Mouse (Mus musculus) CD8-positive naive resting alpha-beta T cell, adult 2 months (primary cell): ENCODE data around the gene Rasgrp3.

Experiments used
- DNase-seq, 2 experiments: peaks; one replicate each; pipeline ENCODE4 v3.0.0; 2022; ENCODE audit warnings: low read depth in 2 of 2, low spot score in 2 of 2

The Rasgrp3 gene

GRCm38 (mm10) chr17:75498241-75498651 lies 62.5 kb downstream of the Rasgrp3 start:
- no peak for DNase-seq

GRCm38 (mm10) chr17:75503031-75503430 lies 67.3 kb downstream of the Rasgrp3 start:
- DNase-seq, result no peak

GRCm38 (mm10) chr17:75505053-75505452 lies 69.4 kb downstream of the Rasgrp3 start:
- DNase-seq, result no peak

GRCm38 (mm10) chr17:75506097-75506675 lies 70.5 kb downstream of the Rasgrp3 start:
- no peak for DNase-seq

GRCm38 (mm10) chr17:75506708-75507641 lies 71.3 kb downstream of the Rasgrp3 start:
- no peak for DNase-seq

GRCm38 (mm10) chr17:75509257-75509656 lies 73.6 kb downstream of the Rasgrp3 start:
- no peak for DNase-seq

- no peak for DNase-seq
These were observed 80.9 kb downstream of the Rasgrp3 start for GRCm38 (mm10) chr17:75516591-75516990.

GRCm38 (mm10) chr17:75518181-75518901 lies 82.6 kb downstream of the Rasgrp3 start:
- no peak for DNase-seq

GRCm38 (mm10) chr17:75519239-75519900 lies 83.7 kb downstream of the Rasgrp3 start:
- DNase-seq, result no peak

- no peak for DNase-seq
These were observed 85.6 kb downstream of the Rasgrp3 start for GRCm38 (mm10) chr17:75521236-75521842.

GRCm38 (mm10) chr17:75522347-75523065 lies 86.8 kb downstream of the Rasgrp3 start:
- DNase-seq, result no peak

- no peak for DNase-seq
These were observed 88.1 kb downstream of the Rasgrp3 start for GRCm38 (mm10) chr17:75523812-75524211.

- DNase-seq, result no peak
These were observed 90.7 kb downstream of the Rasgrp3 start for GRCm38 (mm10) chr17:75526411-75526810.

GRCm38 (mm10) chr17:75529222-75529935 lies 93.7 kb downstream of the Rasgrp3 start:
- no peak for DNase-seq

GRCm38 (mm10) chr17:75532469-75532986 lies 96.8 kb downstream of the Rasgrp3 start:
- DNase-seq, result no peak

GRCm38 (mm10) chr17:75534314-75535020 lies 98.8 kb downstream of the Rasgrp3 start:
- no peak for DNase-seq

- DNase-seq, result no peak
These were observed 99.9 kb downstream of the Rasgrp3 start for GRCm38 (mm10) chr17:75535612-75536011.

- no peak for DNase-seq
These were observed 100.8 kb downstream of the Rasgrp3 start for GRCm38 (mm10) chr17:75536396-75537049.
